Mouse (Mus musculus): ENCODE data around the gene Ddost. TPM values are rescaled to one million over a fixed set of nuclear protein-coding genes. Genes with fewer than 3 reads are reported as not detected.
A peak's percentile ranks its signal among the peaks of the same experiment; 100 is the strongest.
"Not testable (repeated sequence)": the region's sequence is repeated elsewhere in the genome, so short reads cannot be mapped to it uniquely, and the experiment has no call there.

Ddost gene
- total RNA-seq, 4 experiments from 2014 or later: 138 to 154 (median 143) TPM

DNA sequence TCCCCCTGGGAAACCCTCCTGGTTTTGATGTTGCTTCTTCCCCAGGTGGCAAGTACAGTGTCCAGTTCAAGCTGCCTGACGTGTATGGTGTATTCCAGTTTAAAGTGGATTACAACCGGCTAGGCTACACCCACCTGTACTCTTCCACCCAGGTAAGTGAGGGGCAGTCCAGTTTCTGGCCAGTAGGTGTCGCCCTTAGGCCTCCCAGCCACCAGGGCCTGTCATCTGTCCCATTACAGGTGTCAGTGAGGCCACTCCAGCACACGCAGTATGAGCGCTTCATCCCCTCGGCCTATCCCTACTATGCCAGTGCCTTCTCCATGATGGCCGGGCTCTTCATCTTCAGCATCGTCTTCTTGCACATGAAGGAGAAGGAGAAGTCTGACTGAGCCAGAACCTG, 7.1 kb downstream of the Ddost start:
- DNase-seq: no peak

DNA sequence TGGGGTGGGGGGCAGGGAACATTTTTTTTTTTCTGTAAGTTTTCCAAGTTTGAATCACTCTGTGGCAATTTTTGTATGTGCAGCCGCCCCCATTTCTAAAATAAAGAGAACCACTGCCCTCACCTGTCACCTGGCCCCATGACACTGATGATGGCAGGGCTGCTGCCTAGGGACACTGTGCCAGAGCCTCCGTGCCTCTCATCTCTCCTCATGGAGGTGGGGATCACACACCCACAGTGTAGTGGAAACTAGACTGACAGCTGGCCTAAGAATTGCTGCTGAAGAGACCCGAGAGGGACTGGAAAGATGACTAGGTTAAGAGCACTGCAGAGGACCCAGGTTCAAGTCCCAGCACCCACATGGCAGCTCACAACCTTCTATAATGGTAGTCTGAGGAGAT, 7.6 kb downstream of the Ddost start:
- no peak for DNase-seq

DNA sequence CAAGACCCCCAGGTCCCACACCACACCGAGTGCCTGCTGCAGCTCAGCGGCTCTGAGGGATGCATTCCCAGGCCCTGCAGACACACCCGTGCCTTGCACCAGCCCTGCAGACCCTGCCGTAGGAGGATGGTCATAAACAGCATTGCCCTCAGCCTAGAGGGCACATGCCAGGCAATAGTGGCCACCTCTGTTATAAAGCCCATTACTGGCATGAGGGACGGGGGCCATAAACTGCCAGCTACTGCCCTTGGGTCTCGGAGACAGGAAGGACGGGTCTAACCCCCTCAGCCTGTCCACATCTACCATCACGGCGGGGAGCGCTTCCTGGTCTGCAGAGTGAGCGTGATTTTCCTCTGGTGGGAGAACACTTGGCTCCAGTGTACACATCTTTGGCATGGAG, 8.5 kb downstream of the Ddost start:
- no peak for DNase-seq

DNA sequence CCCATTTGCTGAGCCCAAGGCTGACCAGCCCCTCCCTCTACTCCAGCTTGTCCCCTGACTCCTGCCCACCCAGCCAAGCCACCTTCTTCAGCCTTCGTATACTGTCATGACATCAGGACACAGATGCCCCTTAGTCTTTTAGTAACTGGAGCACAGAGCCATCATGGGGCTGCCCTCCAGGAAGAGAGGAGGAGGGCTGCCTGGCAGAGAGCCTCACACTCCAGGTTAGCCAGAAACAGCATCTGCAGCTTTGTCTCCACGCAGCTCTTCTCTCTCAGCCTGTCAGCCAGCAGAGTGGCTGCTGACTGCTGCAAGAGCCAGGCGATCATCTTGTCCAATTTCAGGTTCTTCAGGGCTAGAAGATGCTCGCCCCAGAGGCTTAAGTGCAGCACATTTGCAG, 9.3 kb downstream of the Ddost start:
- no peak for DNase-seq

DNA sequence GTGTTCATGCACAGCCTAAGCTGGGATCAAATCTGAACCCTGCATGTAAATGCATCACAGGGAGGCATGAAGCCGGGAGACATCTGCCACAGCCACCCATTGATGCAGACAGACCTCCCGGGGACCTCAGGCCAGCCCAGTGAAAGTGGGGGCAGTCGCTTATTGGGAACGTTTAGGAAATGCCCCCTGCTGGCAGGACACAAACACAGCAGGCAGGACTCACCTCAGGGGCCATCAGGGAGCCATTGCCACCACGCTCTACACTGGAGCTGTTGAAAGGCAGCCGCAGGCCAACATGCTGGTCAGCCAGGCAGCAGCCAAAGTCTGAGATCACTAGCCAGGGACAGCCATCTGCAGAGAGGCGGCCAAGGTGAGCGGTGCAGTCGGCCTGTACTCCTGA, 11.3 kb downstream of the Ddost start:
- DNase-seq: no peak

DNA sequence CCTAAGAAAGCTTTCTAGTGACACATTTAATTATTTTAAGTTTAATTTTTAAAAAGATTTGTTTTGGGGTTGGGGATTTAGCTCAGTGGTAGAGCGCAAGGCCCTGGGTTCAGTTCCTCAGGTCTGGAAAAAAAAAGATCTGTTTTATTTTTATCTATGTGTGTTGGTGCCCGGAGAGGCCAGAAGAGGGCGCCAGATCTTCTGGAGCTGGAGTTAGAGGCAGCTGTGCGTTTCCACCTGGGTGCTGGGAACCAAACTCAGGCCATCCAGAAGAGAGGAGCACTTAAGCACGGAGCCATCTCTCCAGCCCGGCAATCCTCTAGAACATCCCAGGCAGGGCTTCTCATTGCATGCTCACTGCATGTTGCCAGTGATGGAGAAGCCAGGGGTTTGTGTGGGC, 11.8 kb downstream of the Ddost start:
- DNase-seq: no peak

DNA sequence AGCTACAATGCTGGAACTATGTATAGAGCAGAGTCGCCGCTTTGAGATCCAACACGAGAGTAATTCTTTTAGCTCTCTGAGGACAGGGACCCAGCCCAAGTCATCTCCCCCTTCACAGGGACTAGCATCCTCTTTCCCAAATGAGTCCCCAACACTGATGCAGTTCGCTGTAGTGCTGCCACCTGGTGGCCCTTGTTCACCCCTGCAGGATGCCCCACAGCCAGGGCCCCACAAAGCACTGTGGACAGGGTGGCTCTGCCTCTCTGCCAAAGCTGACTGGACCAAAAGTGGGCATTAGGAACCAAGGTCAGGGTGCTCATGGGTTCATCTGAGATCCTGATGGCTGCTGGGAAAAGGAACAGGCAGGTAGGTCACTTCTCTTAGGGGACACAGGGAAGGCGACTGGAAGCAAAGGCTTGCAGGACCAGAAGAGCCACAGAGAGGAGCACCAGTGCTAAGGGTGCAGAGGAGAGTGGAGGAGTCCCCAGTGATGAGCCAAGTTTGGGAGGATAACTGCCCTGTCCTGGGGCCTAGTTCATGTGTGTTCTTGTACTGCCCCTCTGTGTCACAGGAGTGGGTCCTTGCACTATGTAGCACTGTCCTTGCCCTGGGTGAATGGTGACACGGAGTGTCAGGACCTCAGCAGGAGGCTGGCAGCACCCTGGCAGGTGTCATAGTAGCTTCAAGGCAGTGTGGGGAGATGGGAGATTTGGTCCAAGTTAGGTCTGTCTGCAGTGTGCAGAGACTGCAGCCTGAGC, 14.2 kb downstream of the Ddost start:
- no peak for DNase-seq

DNA sequence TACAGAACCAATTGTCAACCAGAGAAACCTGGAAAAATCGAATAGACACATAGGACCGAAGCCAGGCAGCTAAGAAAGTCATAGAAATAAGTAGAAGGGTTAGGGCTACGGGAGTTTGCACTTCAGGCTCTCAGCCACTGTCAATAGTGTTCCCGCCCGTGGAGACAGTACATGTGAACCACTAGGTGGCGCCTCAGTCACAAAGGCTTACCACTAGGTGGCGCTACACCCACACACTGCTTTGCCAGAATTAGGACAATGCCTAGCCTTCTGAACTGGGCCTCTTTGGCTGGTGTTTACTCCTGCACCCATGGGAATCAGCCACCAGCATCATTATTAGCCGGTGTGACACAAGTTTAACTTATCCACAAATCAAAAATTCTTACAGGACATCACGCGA, 15.0 kb downstream of the Ddost start:
- DNase-seq: peak; percentile 78

DNA sequence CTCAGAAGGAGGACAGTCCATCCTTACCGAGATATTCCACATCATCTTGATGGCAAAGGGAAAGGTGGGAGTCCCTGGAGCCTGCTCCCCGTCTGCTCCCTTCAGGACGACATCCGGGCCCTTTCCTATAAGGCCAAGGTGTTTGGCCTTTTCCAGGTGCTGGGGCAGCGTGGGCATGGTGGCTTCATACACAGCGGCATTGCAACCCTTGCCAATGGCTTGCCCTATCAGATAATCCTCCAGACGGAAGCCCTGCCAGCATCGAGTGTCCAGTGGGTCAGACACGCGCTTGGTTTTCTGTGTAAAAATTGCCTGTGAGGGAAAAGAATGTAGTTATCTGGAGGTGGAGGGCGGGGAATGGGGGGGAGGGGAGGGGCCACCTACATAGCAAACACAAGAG, 16.2 kb downstream of the Ddost start:
- no peak for DNase-seq

DNA sequence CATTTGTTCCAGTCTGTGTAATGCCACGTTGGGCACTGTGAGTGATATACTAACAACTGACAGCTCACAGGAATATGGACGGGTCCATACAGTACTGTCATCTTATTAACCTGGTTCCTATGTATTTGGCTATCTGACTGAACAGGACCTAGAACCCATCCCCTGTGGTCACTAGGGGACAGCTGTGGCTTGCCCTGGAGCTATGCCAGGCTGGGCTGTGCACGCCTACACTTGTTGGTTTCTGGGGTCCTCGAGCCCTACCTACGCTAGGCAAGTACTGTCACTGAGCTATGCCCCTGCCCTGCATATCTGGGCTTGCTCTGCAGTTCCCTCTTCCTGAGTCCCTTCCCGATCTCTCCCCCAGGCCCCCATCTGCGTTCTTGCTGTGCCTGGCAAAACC, 17.0 kb downstream of the Ddost start:
- DNase-seq: no peak

DNA sequence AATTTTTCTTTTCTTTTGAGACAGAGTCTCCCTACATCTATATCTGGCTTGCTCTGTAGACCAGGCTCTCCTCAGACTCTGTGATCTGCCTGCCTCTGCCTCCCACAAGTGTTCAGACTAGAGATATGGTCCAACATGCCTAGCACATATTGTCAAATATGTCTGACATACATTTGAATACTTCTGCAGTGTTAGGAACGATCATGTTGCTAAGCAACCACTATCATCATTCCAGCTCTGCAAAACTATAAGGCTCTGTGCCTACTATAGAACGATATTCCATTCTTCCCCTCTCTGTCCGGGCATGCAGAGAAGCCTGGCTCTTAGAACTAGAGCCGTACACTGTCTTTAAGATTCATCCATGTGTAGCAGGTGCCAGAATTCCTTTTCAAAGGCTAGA, 18.2 kb downstream of the Ddost start:
- DNase-seq: no peak

DNA sequence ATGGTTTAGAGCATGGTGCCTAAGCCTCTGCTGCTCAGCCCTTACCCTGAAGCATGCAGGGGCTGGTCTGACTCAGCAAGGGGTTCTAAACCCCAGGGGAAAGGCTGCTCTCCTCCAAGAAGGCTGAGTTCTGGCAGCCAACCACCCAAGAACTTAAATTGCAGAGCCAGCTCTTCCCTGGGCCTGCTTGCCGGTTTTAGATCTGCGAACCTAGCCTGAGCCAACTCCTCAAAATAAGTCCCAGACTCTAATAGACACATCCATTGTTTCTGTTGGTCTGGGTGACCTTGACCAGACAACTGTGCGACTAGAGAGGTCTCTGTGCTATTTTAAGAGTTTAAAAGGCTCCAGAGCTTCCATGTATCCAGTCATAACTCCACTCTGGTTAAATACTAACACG, 19.2 kb downstream of the Ddost start:
- no peak for DNase-seq

DNA sequence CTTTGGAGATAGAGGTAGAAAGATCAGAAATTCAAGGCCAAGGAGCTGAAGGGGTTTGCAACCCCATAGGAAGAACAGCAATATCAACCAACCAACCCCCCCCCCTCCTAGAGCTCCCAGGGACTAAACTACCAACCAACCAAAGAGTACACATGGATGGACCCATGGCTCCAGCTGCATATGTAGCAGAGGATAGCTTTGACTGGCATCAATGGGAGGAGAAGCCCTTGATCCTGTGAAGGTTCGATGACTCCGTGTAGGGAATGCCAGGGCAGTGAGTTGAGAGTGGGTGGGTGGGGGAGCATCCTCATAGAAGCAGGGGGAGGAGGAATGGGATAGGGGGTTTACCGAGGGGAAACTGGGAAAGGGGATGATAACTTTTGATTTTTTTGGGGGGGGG, 19.9 kb downstream of the Ddost start:
- DNase-seq: no peak

DNA sequence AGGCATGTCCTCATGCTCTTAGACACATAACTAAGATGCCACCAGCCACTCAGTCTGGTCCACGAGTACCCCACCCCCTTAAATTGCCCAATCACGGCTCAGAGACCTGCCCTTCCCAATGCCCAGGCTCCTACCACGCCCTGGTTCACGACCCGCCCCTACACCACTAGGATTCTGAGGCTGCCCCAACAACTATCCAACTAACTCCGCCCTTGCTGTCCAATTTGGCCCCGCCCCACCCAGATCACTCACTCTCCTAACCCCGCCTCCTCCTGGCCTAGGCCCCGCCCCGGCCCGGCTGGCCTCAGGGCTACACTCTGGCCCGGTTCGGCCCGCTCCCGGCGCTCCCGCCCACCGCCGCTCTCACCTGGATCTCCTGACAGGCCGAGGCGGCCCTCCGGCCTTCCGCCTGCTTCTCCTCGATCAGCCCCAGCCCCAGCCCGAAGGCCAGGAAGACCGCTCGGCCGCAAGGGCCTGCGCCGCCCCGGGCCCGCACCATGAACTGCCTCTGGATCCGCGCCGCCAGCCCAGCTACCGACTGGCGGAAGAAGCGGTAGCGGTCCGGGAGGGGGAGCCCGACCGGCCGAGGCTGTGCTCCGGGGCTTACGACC, 21.0 kb downstream of the Ddost start:
- DNase-seq: peak; percentile 96

DNA sequence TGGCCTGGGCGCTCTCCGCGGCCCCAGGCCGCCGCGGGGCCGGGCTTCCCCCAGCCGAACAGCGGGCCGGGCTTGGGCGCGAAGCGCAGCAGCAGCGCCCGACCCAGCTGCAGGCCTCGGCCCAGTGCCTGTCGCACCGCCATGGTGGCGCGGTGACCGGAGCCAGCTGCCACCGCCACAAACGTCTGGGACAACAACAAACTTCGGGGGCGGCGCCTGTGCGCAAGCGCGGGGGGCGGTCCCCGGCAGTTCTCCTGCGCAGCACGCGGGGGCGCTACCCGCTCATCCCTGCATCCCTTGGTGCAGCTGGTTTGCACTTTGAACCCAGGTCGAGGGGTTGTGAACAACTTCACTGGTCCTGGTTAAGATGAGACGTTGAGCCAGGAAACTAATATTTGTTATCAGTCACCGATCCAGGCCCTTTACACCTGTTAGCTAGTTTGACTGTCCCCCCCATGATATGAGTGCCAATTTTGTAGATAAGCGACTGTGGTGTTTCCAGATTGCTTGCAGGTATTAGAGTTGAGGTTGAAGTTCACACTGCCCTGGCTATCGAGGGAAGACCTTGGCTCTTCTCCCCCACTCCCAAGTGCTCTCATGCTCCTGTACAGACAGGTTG, 21.7 kb downstream of the Ddost start, which contains the start of gene Pink1:
Gene Pink1 (minus strand): TSS at position 231 of the 619 bp plus-strand sequence.
- peak; percentile 87 for DNase-seq

DNA sequence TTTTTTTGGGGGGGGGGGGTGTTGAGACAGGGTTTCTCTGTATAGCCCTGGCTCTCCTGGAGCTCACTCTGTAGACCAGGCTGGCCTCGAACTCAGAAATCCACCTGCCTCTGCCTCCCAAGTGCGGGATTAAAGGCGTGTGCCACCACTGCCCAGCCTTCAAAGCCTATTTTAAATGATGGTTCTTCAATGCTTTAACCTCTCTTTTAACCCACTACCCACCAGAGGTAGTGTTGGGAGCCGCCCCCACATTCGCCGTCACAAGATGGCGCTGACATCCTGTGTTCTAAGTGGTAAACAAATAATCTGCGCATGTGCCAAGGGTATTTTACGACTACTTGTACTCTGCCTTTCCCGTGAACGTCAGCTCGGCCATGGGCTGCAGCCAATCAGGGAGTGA, 22.6 kb downstream of the Ddost start:
- DNase-seq: not testable (repeated sequence)

DNA sequence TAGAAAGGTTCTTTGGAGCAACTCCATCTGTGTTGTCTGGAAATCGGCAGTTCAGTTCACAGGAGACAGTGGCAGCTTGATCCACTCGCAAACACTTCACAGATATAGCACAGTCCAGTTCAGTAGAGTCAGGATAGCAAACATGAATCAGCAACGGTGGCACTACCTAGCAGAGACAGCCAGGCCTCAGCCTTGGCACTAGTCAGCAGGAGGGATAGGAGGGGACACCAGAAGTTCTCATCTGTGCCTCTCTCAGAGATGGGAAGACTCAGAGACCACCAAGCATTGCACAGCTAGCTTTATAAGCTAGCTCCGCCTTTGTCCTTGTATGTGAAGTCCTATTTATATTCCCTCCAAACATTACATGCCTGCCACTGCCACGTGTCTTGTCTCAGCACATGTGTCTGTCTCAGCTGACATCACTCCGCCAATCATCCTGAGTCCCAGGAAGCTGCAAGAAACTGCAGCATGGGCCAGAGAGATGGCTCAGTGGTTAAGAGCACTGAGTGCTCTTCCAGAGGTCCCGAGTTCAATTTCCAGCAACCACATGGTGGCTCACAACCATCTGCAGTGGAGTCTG, 23.5 kb downstream of the Ddost start:
- no peak for DNase-seq

DNA sequence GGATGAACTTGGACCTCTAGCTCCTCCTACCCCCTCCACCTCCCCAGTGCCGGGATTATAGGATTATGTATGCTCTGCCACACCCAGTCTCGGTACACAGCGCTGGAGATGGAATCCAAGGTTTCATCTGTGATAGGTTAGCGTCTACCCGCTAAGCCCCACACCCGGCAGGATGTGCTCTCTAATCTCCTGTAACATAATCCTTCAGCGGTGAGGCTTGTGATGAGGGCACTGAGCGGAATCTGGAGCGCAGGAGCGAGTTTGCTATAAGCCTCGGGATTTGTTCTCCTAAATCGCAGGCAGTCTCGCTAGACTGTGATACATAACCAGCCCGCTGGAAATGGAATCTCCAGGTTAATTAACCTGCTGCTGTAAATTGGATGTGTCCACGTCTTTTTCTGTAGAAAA, 25.7 kb downstream of the Ddost start:
- DNase-seq: no peak

DNA sequence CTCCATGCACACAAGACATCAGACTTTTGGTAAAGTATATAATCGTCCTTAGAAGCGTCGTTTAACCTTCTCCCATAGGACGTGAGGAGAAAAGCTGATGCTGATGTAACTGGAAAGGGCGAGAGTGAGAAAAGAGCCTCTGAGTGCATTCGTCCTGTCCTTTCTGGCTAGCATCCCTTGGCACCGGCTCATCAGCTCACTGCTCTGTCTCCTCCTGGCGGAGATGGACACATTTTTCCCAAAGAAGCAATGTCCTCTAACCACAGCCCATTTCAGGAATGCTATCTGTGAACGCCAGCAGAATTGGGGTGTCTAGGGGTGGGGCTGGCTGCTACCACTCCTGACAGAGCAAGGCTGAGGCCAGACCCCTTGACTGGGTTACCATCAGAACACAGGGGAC, 27.1 kb downstream of the Ddost start:
- DNase-seq: no peak

DNA sequence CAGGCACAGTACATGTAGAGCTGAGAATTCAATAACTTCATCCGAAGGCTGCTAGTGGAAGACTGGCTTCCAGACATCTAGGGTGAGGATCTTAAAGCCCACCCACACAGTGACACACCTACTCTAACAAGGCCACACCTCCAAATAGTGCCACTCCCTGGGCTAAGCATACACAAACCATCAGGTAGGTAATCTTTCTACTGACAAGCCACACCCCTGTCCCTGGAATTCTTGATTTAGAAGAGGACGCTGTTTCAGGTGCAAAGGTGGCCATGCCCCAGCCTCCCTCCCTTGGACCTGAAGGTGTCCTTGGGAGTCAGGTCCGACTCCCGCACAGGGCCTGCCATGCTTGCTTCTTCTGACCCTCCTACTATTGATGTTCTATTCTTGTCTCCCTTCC, 28.6 kb downstream of the Ddost start:
- DNase-seq: no peak

DNA sequence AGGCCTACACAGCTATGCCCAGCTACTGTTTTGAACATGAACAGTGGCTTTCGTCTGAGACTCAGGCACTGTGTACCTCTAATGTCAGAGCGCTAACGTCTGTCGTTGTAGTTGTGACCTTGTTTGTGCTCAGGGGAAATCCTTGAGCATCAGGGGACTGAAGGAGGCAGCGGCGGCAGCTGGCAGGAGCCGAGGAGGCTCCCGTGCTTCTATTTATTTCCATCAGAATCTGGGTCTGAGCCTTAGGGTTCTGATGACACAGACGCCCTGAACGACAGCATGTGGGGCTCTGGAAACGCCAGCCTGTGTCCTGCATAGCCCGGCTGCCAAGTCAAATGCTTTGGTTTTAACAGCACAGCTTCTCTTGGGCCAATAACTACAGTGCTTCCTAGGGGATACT, 30.5 kb downstream of the Ddost start:
- no peak for DNase-seq

DNA sequence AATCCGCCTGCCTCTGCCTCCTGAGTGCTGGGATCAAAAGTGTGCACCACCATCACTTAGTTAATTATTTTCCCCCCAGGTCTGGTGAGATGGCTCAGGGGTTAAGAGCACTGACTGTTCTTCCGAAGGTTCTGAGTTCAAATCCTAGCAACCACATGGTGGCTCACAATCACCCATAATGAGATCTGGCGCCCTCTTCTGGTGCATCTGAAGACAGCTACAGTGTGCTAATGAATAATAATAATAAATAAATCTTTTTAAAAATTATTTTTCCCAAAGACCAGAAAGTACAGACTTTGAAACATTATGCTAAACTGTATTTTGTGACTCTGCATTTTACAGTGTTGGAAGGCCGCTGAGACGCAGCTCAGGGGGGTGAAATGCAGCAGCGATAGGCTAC, 31.1 kb downstream of the Ddost start:
- DNase-seq: no peak

DNA sequence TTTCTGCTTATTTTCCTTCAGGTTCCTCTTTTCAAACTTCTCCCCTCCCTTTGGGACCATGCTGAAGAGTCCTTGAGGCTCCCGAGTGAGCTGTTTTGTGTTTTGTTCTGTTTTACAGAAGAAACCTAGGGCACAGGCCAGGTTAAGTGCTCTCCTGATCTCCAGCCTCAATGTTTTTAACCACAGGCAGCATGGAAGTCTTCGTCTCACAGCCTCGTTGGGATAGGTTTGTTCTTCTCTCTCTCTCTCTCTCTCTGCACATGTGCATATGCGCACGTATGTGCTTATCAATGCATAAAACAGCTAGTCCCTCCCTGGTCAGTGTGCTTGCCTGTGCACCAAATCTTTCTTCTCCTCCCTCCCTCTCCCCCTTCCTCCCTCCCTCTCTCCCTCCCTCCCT, 32.3 kb downstream of the Ddost start:
- DNase-seq: no peak

DNA sequence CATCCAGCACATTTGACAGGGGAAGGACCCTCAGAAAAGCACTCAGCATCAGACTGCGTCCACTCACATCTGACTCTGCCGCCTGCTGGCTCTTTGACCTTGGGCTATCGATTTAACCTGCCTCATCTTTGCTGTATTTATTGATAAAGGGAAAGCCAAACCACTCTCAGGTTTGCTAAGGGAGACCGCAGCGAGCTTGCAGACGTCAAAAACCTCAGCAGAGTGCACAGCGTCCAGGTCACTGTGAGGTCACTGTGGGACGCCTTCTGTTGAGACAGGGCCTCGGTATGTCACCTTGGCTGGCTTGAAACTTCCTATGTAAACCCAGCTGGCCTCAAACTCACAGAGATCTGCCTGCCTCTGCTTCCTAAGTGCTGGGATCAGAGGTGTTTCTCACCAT, 32.8 kb downstream of the Ddost start:
- DNase-seq: no peak

Data from adrenal gland, adult 8-10 months (tissue).